Mouse (Mus musculus) A20 (cell line): ENCODE results near the gene Msl2.

Experiments used
- DNase-seq: peaks from one replicate; pipeline ENCODE4 v3.0.0-alpha.2; 2011; ENCODE audit warnings: low read depth, low spot score

Msl2 gene

GRCm38 (mm10) chr9:101073987-101074331 lies at the start of gene Msl2:
TSS of gene Msl2 (plus strand) at chr9:101074101.
- no peak for DNase-seq

GRCm38 (mm10) chr9:101033761-101034447 lies 40.0 kb upstream of the Msl2 start:
- DNase-seq, result no peak

- peak; percentile 99 for DNase-seq
Observed at GRCm38 (mm10) chr9:101034448-101035098, 39.3 kb upstream of the Msl2 start, which contains the start of gene Pccb. TSS of gene Pccb (minus strand) at chr9:101034898.

GRCm38 (mm10) chr9:101035836-101036596 lies 37.9 kb upstream of the Msl2 start:
- DNase-seq, result no peak

GRCm38 (mm10) chr9:101036876-101037275 lies 37.0 kb upstream of the Msl2 start:
- DNase-seq, result no peak

- peak; percentile 30 for DNase-seq
Observed at GRCm38 (mm10) chr9:101037396-101037795, 36.5 kb upstream of the Msl2 start.

- DNase-seq, result no peak
Observed at GRCm38 (mm10) chr9:101038634-101039033, 35.3 kb upstream of the Msl2 start.

GRCm38 (mm10) chr9:101041508-101041907 lies 32.4 kb upstream of the Msl2 start:
- no peak for DNase-seq

- DNase-seq, result no peak
Observed at GRCm38 (mm10) chr9:101042249-101042648, 31.7 kb upstream of the Msl2 start.

- DNase-seq, result no peak
Observed at GRCm38 (mm10) chr9:101045710-101046338, 28.1 kb upstream of the Msl2 start.

GRCm38 (mm10) chr9:101052007-101052406 lies 21.9 kb upstream of the Msl2 start:
- no peak for DNase-seq

- no peak for DNase-seq
Observed at GRCm38 (mm10) chr9:101052691-101053090, 21.2 kb upstream of the Msl2 start.

GRCm38 (mm10) chr9:101053279-101053678 lies 20.6 kb upstream of the Msl2 start:
- DNase-seq, result no peak

- no peak for DNase-seq
Observed at GRCm38 (mm10) chr9:101057156-101057555, 16.7 kb upstream of the Msl2 start.

GRCm38 (mm10) chr9:101061035-101061434 lies 12.9 kb upstream of the Msl2 start:
- peak; percentile 28 for DNase-seq

GRCm38 (mm10) chr9:101062253-101062780 lies 11.6 kb upstream of the Msl2 start:
- no peak for DNase-seq

- no peak for DNase-seq
Observed at GRCm38 (mm10) chr9:101065076-101065602, 8.8 kb upstream of the Msl2 start.

GRCm38 (mm10) chr9:101069781-101070180 lies 4.1 kb upstream of the Msl2 start:
- peak; percentile 40 for DNase-seq

- DNase-seq, result no peak
Observed at GRCm38 (mm10) chr9:101072506-101072905, 1.4 kb upstream of the Msl2 start.

- DNase-seq, result peak; percentile 99
Observed at GRCm38 (mm10) chr9:101073041-101073986, 587 bp upstream of the Msl2 start.
